Mouse (Mus musculus): Measurements from ENCODE around the gene Rapgef3. TPM values are rescaled to one million over a fixed set of nuclear protein-coding genes. Genes with fewer than 3 reads are reported as not detected.

The Rapgef3 gene
- polyA plus RNA-seq, 1 experiment from 2014 or later = 7.8 TPM

DNA sequence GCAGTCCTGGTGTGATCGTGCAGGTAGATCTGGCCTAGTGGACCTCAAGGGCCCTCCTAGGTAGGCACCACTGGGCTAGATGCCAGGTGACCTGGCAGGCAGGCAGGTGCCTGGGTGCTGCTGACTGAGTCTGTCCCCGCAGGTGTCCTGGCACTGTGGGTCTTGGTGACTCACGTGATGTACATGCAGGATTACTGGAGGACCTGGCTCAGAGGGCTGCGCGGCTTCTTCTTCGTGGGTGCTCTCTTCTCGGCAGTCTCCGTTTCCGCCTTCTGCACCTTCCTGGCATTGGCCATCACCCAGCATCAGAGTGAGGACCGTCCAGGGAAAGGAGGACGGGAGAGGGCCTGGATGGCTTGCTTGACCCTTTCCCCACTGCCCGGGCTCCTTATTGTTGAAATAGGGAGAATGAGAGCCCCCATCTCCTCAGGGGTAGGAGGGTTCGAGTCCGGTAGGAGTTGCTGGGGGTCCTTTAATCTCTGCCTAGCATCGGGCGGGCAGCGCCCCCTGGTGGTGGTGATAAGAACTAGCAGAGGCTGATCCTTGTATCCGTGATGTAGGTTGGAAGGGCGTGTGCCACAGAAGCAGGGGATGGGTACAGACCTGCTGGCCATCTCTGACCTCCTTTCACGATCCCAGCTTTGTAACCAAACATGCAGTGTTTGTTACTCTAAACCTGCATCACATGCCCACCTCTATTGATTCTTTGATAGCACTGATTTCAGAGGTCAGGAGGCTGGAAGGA is 22.2 kb upstream of the Rapgef3 start:
- ATAC-seq = no peak

DNA sequence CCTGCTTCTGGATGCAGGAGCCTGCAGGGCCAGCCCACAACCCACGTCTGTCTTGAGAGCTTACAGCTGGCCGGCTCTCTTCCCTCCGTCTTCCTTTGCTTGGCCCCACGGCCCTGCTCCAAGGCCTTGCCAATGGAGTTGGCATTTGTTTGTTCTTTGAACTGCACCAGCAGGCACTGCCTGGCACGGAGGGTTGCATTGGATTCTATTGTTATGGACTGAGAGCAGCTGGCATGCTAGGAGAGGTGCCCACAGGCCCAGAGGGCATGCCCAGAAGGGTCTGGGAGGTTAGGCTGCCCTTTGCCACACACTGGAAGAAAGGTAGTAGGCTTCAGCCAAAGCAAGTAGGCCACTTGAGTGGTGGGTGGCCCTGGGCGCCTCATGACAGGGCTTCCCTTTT is 21.0 kb upstream of the Rapgef3 start:
- no peak for ATAC-seq
- no peaks in the 10 kb centered on the region for H3K27me3 ChIP-seq (replicated peaks)
- no peak overlapping the region for H3K9ac ChIP-seq
- H3K9me3 ChIP-seq = no peaks in the 10 kb centered on the region
- 0 out of 2 replicates have a peak overlapping the region, but pooled peaks have one; percentile 17 for H3K27ac ChIP-seq
- peaks cover 14% of the 10 kb centered on the region for H3K4me1 ChIP-seq (replicated peaks)
- WGBS = 43% methylated on average over 6 of the region's 6 CpGs
- peaks cover 20% of the 10 kb centered on the region; the same call in 1 of the 2 replicates for H3K36me3 ChIP-seq
- no peak overlapping the region for H3K4me2 ChIP-seq (replicated peaks)
- H3K4me3 ChIP-seq (replicated peaks) = no peak overlapping the region

More for the DNA sequence above, 22.2 kb upstream of the Rapgef3 start:
- Histone ChIP-seq H3K9me3 (no peaks in the 10 kb centered on the region), H3K36me3 (peaks cover 27% of the 10 kb centered on the region; the same call in 1 of the 2 replicates), H3K27me3 (replicated peaks) (no peaks in the 10 kb centered on the region), H3K4me3 (replicated peaks) (no peak overlapping the region), H3K9ac (no peak overlapping the region), H3K27ac (no peak overlapping the region), H3K4me2 (replicated peaks) (no peak overlapping the region), H3K4me1 (replicated peaks) (peaks cover 9% of the 10 kb centered on the region)
- WGBS = 60% methylated on average over 20 of the region's 20 CpGs

DNA sequence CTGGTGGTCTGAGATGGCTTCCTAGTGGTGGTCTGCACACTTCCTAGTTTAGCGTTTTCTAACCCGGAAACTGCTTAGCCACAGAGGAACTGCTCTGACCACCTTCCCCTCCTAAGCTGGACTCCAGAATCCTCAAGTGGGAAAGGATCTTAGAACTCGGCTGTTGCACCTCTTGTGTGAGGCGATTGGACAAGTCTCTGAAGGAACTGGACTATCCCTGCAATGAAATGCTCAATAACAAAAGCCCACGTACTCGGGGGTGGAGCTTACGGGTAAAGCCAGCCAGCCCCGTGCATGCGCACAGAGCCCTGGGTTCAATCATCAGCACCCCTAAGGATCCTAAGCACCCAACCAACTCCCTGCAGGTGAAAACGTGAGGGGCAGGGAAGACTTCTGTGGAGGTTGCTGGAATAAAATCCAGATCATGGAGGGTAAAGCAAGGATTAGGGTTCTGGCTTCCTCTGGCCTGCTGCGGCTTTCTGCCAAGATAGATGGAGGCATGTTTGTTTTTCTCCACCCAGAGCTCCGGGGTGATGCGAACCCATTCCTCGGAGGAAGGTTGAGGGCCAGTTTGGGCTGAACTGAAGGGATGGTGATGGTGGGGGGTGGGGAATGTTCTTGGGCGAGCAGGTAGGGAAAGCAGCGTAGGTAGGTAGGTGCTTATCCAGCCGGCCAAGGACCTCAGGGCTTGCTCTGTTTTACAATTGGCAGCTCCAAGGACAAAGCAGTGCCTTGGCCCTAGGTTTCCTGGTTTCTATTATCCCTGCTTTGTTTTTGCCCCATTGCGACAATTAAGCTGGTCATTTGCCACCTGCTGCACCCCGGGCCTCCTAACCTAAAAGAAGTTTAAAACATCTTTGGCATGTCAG is 20.3 kb upstream of the Rapgef3 start:
- H3K4me2 ChIP-seq (replicated peaks) = no peak overlapping the region
- no peak for ATAC-seq
- H3K9ac ChIP-seq = no peak overlapping the region
- no peaks in the 10 kb centered on the region for H3K9me3 ChIP-seq
- WGBS = 69% methylated on average over 19 of the region's 19 CpGs
- H3K36me3 ChIP-seq = peaks cover 14% of the 10 kb centered on the region; the same call in 1 of the 2 replicates
- peaks cover 14% of the 10 kb centered on the region for H3K4me1 ChIP-seq (replicated peaks)
- no peak overlapping the region for H3K27ac ChIP-seq
- no peak overlapping the region for H3K4me3 ChIP-seq (replicated peaks)
- H3K27me3 ChIP-seq (replicated peaks) = no peaks in the 10 kb centered on the region

DNA sequence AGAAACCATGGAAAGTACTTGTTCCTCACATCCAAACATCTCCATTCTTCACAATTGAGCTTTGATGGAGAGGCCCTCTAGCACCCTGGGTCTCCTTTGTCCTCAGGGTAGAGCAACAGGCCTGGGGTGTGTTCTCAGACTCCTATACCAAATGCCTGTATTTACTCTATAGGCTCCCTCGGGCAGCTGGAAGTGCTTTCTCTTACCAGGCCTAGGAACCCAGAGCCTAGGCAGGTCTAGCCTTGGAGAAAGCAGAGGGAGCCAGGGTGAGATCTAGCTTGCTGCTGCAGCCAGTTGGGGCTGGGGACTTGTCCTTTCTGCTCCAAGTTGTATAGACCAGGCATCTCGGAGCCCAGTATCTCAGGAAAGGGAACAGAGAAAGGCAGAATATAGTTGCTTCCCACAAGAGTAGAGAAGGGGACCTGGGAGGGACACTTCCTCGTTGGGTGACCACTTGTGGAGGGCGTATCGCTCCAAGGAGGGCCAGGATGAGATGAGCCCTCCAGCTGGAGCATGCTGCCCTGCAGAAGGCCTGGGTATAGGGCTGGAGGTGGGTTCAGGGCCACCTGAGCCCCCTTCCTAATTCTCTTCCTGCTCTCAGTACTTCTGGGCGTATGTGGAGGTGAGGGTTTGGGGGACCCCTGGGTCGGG is 19.5 kb upstream of the Rapgef3 start:
- no peaks in the 10 kb centered on the region for H3K27me3 ChIP-seq (replicated peaks)
- H3K4me1 ChIP-seq (replicated peaks) = peaks cover 22% of the 10 kb centered on the region
- H3K36me3 ChIP-seq = peaks cover 8% of the 10 kb centered on the region; the same call in 1 of the 2 replicates
- no peak overlapping the region for H3K27ac ChIP-seq
- no peak overlapping the region for H3K4me2 ChIP-seq (replicated peaks)
- no peak overlapping the region for H3K4me3 ChIP-seq (replicated peaks)
- ATAC-seq = no peak
- 79% methylated on average over 7 of the region's 7 CpGs for WGBS
- H3K9me3 ChIP-seq = no peaks in the 10 kb centered on the region
- H3K9ac ChIP-seq = no peak overlapping the region

DNA sequence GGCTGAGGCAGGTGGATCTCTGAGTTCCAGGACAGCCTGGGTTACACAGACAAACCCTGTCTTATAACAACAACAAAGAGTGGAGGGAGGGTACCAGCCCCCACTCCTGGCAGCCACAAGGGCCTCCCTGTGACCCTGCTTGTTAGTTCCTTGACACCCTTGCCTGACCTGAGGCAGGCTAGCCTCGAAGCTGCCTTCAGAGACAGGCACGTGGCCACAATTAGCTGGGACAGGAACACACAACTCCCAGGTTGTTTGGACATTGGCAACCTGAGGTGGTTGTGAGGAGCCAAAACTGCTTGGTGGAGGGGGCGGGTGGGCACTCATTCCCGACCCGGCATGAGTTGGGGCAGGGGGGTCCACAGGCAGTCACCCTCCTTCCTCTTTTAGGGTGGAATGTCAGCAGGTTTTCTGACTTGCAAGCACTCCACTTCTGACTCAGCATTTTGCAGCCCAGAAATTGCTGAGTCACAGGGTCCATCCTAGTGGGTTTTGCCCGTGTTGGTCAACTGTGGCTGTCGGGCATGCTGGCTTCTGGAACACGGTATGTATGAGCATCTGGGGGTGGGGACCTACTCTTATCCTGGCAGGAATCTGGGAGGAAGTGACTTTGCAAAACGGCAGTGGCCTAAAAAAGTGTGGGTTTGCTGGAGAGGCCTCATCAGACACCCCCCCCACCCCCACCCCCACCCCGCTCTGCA is 18.8 kb upstream of the Rapgef3 start:
- no peaks in the 10 kb centered on the region for H3K27me3 ChIP-seq (replicated peaks)
- no peak overlapping the region for H3K4me2 ChIP-seq (replicated peaks)
- no peak overlapping the region for H3K9ac ChIP-seq
- H3K4me3 ChIP-seq (replicated peaks) = no peak overlapping the region
- peaks cover 24% of the 10 kb centered on the region for H3K4me1 ChIP-seq (replicated peaks)
- no peak for ATAC-seq
- H3K27ac ChIP-seq = no peak overlapping the region
- 73% methylated on average over 10 of the region's 10 CpGs for WGBS
- H3K36me3 ChIP-seq = 0 out of 2 replicates have a peak, but pooled peaks cover 3% of the 10 kb centered on the region
- H3K9me3 ChIP-seq = no peaks in the 10 kb centered on the region

DNA sequence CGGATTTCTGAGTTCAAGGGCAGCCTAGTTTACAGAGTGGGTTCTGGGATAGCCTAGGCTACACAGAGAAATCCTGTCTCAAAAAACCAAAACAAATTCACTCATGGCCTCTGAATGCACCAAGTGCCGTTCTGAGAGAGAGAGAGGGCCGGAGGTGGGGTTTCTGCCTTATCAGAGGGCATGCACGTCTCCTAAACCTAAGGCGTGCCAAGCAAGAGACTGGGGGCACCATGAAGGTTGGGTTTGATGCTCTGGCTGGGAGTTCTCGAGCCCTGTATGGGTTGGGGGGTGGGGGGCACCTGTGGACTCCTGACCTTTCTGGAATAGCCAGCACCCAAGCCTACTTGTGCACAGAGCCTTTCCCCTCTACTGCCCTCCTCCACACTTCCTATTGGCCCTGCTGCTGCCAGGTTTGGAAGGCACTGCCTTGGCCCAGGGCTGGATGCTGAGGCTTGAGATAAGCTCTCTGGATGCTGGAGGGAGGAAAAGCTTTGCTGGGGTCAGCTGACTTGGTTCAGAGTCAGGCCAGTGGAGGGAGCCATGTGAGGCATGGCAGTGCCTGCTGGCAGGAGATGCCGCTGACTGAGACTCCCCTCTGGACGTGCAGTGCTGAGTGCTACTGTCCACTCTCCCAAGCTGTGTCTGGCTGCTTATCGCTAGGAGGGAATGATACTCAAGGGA is 18.1 kb upstream of the Rapgef3 start:
- H3K4me1 ChIP-seq (replicated peaks) = peaks cover 24% of the 10 kb centered on the region
- H3K36me3 ChIP-seq = no peaks in the 10 kb centered on the region
- peak; percentile 7; the same call in 1 of the 2 replicates for ATAC-seq
- H3K27ac ChIP-seq = no peak overlapping the region
- no peaks in the 10 kb centered on the region for H3K9me3 ChIP-seq
- H3K9ac ChIP-seq = no peak overlapping the region
- no peak overlapping the region for H3K4me3 ChIP-seq (replicated peaks)
- no peak overlapping the region for H3K4me2 ChIP-seq (replicated peaks)
- H3K27me3 ChIP-seq (replicated peaks) = no peaks in the 10 kb centered on the region
- 81% methylated on average over 9 of the region's 9 CpGs for WGBS

DNA sequence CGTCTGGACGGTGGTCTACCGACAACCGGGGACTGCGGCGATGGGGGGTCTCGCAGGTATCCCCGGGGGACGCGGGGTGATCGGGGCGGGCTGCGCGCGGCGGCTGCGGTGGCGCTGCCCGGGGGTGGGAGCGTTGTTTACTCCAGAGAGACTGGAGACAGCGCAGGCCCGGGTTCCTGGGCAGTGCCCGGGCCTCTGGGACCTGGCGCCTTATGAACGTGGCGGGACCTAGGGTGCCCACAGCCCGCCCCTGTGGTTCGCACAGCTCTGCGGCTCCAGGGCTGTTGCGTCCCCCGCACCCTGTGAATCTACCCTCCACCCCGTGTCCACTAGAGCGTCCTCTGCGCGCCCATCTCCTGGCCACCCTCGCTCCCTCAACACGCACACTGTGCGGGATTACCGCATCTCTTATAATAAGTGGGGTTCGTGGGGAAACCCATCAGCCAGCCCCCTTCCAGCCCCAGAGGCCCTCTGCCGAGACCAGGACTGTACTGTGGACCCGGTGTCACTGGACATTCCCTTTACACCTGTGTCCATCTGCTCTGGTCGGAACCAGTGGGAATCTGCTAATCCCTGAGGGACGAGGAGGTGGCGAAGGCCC is 16.9 kb upstream of the Rapgef3 start:
- Histone ChIP-seq H3K27ac (no peak overlapping the region), H3K4me1 (replicated peaks) (peaks cover 24% of the 10 kb centered on the region)

DNA sequence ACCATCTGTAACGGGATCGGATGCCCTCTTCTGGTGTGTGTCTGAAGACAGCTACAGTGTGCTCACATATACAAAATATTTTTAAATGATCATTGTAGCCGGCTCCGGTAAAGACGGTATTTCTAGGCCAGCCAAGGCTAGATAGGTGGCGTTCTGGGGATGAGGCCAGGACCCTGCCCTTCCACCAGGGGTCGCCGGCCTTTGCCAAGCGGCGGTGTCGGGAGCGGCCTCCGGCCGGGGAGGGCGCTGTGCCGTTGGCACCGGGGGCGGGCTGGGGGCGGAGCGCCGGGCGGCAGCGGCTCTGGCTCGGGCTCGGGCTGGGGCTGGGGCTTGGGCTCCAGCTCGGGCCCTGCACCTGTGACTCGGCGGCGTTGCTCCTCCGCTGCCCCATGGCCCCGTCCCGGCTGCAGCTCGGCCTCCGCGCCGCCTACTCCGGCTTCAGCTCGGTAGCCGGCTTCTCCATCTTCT is 16.4 kb upstream of the Rapgef3 start:
- 2% methylated on average over 38 of the region's 39 CpGs for WGBS
- Histone ChIP-seq H3K4me1 (replicated peaks) (peaks cover 24% of the 10 kb centered on the region), H3K36me3 (no peaks in the 10 kb centered on the region), H3K4me3 (replicated peaks) (peak overlapping the region; percentile 70), H3K4me2 (replicated peaks) (peak overlapping the region; percentile 93), H3K9ac (peak overlapping the region; percentile 75), H3K9me3 (no peaks in the 10 kb centered on the region), H3K27ac (no peak overlapping the region), H3K27me3 (replicated peaks) (no peaks in the 10 kb centered on the region)
- ATAC-seq = peak; percentile 92

More for the DNA sequence above, 16.9 kb upstream of the Rapgef3 start:
- H3K9me3 ChIP-seq = no peaks in the 10 kb centered on the region
- H3K9ac ChIP-seq = peak overlapping the region; percentile 75
- peak overlapping the region; percentile 70 for H3K4me3 ChIP-seq (replicated peaks)
- ATAC-seq = peak; percentile 76
- no peaks in the 10 kb centered on the region for H3K36me3 ChIP-seq
- H3K4me2 ChIP-seq (replicated peaks) = peak overlapping the region; percentile 93
- 7% methylated on average over 45 of the region's 45 CpGs for WGBS
- no peaks in the 10 kb centered on the region for H3K27me3 ChIP-seq (replicated peaks)

DNA sequence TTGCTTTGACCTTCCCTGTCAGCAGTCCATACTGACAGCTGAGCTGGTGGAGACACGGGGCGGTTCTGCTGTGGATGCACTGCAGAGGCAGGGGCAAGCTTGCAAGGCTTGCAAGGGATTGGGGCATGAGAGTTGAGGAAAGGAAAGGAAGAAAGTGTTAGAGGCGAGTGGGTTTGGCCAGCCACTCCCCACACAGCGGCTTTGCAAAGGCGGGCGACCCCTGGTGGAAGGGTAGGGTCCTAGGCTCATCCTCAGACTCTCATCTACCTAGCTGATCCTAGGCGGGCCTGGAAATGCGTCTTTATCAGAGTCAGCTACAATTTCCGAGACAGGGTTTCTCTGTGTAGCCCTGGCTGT is 15.0 kb upstream of the Rapgef3 start:
- peak overlapping the region; percentile 52 for H3K4me2 ChIP-seq (replicated peaks)
- no peaks in the 10 kb centered on the region for H3K36me3 ChIP-seq
- peak overlapping the region; percentile 57; the same call in 1 of the 2 replicates for H3K27ac ChIP-seq
- H3K4me3 ChIP-seq (replicated peaks) = 0 out of 2 replicates have a peak overlapping the region, but pooled peaks have one; percentile 19
- no peaks in the 10 kb centered on the region for H3K9me3 ChIP-seq
- H3K4me1 ChIP-seq (replicated peaks) = peaks cover 19% of the 10 kb centered on the region
- no peaks in the 10 kb centered on the region for H3K27me3 ChIP-seq (replicated peaks)
- ATAC-seq = peak; percentile 32; the same call in 1 of the 2 replicates
- 12% methylated on average over 9 of the region's 9 CpGs for WGBS
- no peak overlapping the region; the same call in 1 of the 2 replicates for H3K9ac ChIP-seq

DNA sequence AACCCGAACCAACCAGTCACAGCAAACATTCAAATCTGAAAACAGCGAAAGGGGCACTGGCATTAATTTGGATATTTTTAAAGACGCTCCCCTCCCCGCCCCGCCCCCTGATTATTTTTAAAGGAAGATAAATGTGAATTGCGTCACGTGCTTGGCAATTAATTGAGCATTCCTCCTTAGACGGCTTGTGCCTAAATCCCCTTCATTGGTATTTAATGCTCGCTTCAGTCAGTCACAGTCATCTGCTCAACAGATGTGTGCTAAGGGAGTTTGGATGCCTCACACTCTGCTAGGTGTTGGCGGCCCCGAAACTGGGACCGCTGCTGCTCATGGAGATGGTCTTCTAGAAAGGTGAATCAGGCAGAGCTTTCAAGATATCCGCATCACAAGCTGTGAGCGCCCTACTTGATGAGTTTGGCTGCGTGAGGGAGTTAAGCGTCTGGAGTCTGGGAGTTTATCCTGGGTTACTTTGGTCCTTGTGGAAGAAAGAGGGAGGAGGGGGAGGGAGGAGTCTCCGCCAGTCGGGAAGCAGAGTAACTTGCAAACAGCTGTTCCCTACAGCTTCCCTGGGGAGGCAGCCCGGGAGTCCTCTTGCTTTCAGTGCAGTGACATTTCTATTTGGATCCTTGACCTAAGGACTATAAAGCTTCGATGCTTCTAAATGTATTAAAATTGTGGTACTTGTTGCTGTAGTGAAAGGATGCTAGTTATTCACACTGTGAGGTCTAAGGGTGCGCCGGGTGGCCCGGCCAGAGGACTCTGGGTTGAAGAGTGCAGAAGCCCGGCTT is 14.4 kb upstream of the Rapgef3 start:
- Histone ChIP-seq H3K4me2 (replicated peaks) (peak overlapping the region; percentile 52), H3K27ac (peak overlapping the region; percentile 57; the same call in 1 of the 2 replicates), H3K9ac (no peak overlapping the region), H3K27me3 (replicated peaks) (no peaks in the 10 kb centered on the region), H3K36me3 (no peaks in the 10 kb centered on the region), H3K9me3 (no peaks in the 10 kb centered on the region), H3K4me3 (replicated peaks) (peak overlapping the region; percentile 19; the same call in 1 of the 2 replicates), H3K4me1 (replicated peaks) (peaks cover 19% of the 10 kb centered on the region)
- 9% methylated on average over 24 of the region's 24 CpGs for whole genome bisulfite sequencing
- peak; percentile 23; the same call in 1 of the 2 replicates for ATAC-seq
